Mouse (Mus musculus) CH12.LX (cell line): ENCODE measurements around the gene Cep170b. TPM values are rescaled to one million over a fixed set of nuclear protein-coding genes. Genes with fewer than 3 reads are reported as not detected.

ENCODE experiments used
- DNase-seq: peaks from one replicate; pipeline ENCODE4 v3.0.0-alpha.2; 2013; ENCODE audit errors: extremely low read depth
- H3K27ac ChIP-seq: 2 replicates; pipeline ENCODE4 v1.5.1; 2012; ENCODE audit warnings: low read depth, mild to moderate bottlenecking, control low read depth, moderate library complexity; ENCODE audit not compliant: insufficient read depth
- H3K27me3 ChIP-seq: replicated peaks from 2 replicates; pipeline ENCODE3; 2012; ENCODE audit warnings: inconsistent platforms
- H3K36me3 ChIP-seq, 2 experiments: replicated peaks in 1 of 2; 2 replicates each; pipeline versions ENCODE3 to v1.6.1; 2012; ENCODE audit warnings: inconsistent platforms in 1 of 2, low read length in 1 of 2, mild to moderate bottlenecking in 1 of 2, mixed read lengths in 1 of 2, moderate library complexity in 1 of 2; ENCODE audit not compliant: control insufficient read depth in 1 of 2, insufficient read depth in 1 of 2
- H3K4me1 ChIP-seq, 2 experiments: 2 replicates each; pipeline ENCODE4 v1.6.1; 2012; ENCODE audit warnings: inconsistent platforms in 1 of 2, moderate library complexity in 1 of 2; ENCODE audit not compliant: insufficient read depth in 2 of 2, control insufficient read depth in 1 of 2
- H3K4me2 ChIP-seq: 2 replicates; pipeline ENCODE4 v1.6.1; 2012; ENCODE audit warnings: low read depth, mild to moderate bottlenecking, control low read depth; ENCODE audit not compliant: poor library complexity, insufficient read depth, severe bottlenecking
- H3K4me3 ChIP-seq, 3 experiments: fragments of 150-350 bp in 1 of 3; sonication (generic) in 1 of 3; replicated peaks in 1 of 3; 2 replicates each; pipeline versions ENCODE3 to v1.5.1; 2011 to 2012; ENCODE audit warnings: low read depth in 2 of 3, low read length in 2 of 3, mild to moderate bottlenecking in 2 of 3, moderate library complexity in 2 of 3, control low read depth in 1 of 3, improper control_type of control experiment in 1 of 3, inconsistent platforms in 1 of 3, mixed read lengths in 1 of 3; ENCODE audit not compliant: poor library complexity in 1 of 3
- H3K79me2 ChIP-seq: replicated peaks from 2 replicates; pipeline ENCODE4 v1.6.1; 2012; ENCODE audit warnings: mild to moderate bottlenecking, moderate library complexity; ENCODE audit not compliant: control insufficient read depth, poor library complexity, insufficient read depth, severe bottlenecking; ENCODE audit errors: extremely low read depth
- H3K9ac ChIP-seq: 2 replicates; pipeline ENCODE4 v1.6.1; 2012; ENCODE audit warnings: low read depth, mild to moderate bottlenecking, control low read depth, moderate library complexity; ENCODE audit not compliant: insufficient read depth
- H3K9me3 ChIP-seq: replicated peaks from 2 replicates; pipeline ENCODE3; 2012; ENCODE audit warnings: low read length, inconsistent platforms, mixed read lengths
- BHLHE40 ChIP-seq: IDR thresholded peaks from 2 replicates; pipeline ENCODE4 v1.6.1; 2011; ENCODE audit warnings: mild to moderate bottlenecking, low read depth, low read length, improper control_type of control experiment
- CHD1 ChIP-seq: IDR thresholded peaks from 2 replicates; pipeline ENCODE4 v1.6.1; 2012; ENCODE audit warnings: low read depth, low read length, improper control_type of control experiment, inconsistent platforms
- CHD2 ChIP-seq: IDR thresholded peaks from 2 replicates; pipeline ENCODE4 v1.6.1; 2011; ENCODE audit warnings: low read length, improper control_type of control experiment
- CTCF ChIP-seq, 2 experiments: IDR thresholded peaks in 1 of 2; conservative IDR thresholded peaks in 1 of 2; 2 replicates each; pipeline ENCODE4 v1.5.1; 2011 to 2012; ENCODE audit warnings: low read depth in 2 of 2, low read length in 2 of 2, improper control_type of control experiment in 1 of 2, inconsistent platforms in 1 of 2, mild to moderate bottlenecking in 1 of 2, moderate library complexity in 1 of 2
- E2F4 ChIP-seq: IDR thresholded peaks from 2 replicates; pipeline ENCODE4 v1.6.1; 2011; ENCODE audit warnings: low read depth, low read length, improper control_type of control experiment; ENCODE audit not compliant: insufficient replicate concordance
- ELF1 ChIP-seq: IDR thresholded peaks from 2 replicates; pipeline ENCODE4 v1.6.1; 2014; ENCODE audit warnings: low read depth, mild to moderate bottlenecking, inconsistent platforms, low read length, improper control_type of control experiment
- EP300 ChIP-seq: IDR thresholded peaks from 2 replicates; pipeline ENCODE4 v1.6.1; 2011; ENCODE audit warnings: low read length, improper control_type of control experiment
- ETS1 ChIP-seq: conservative IDR thresholded peaks from 2 replicates; pipeline ENCODE4 v1.6.1; 2012; ENCODE audit warnings: low read depth, mild to moderate bottlenecking, inconsistent platforms, low read length, improper control_type of control experiment, moderate library complexity
- GABPA ChIP-seq: IDR thresholded peaks from 2 replicates; pipeline ENCODE4 v1.6.1; 2012; ENCODE audit warnings: low read depth, low read length, improper control_type of control experiment, inconsistent platforms; ENCODE audit not compliant: insufficient replicate concordance
- HCFC1 ChIP-seq: IDR thresholded peaks from 2 replicates; pipeline ENCODE4 v1.6.1; 2012; ENCODE audit warnings: low read depth, mild to moderate bottlenecking, inconsistent platforms, low read length, improper control_type of control experiment
- IRF4 ChIP-seq: IDR thresholded peaks from 2 replicates; pipeline ENCODE4 v1.6.1; 2014; ENCODE audit warnings: low read depth, mild to moderate bottlenecking, inconsistent platforms, low read length, improper control_type of control experiment
- JUN ChIP-seq: IDR thresholded peaks from 2 replicates; pipeline ENCODE4 v1.6.1; 2011; ENCODE audit warnings: low read depth, mild to moderate bottlenecking, low read length, improper control_type of control experiment, moderate library complexity; ENCODE audit not compliant: insufficient read depth
- JUND ChIP-seq: conservative IDR thresholded peaks from 2 replicates; pipeline ENCODE4 v1.6.1; 2011; ENCODE audit warnings: low read depth, low read length, improper control_type of control experiment
- KAT2A ChIP-seq: IDR thresholded peaks from 2 replicates; pipeline ENCODE4 v1.6.1; 2012; ENCODE audit warnings: low read length, improper control_type of control experiment, inconsistent platforms; ENCODE audit not compliant: insufficient replicate concordance
- MAFK ChIP-seq: IDR thresholded peaks from 2 replicates; pipeline ENCODE4 v1.6.1; 2011; ENCODE audit warnings: low read length, improper control_type of control experiment; ENCODE audit not compliant: insufficient replicate concordance
- MAX ChIP-seq: IDR thresholded peaks from 2 replicates; pipeline ENCODE4 v1.6.1; 2011; ENCODE audit warnings: low read length, improper control_type of control experiment
- MAZ ChIP-seq: IDR thresholded peaks from 2 replicates; pipeline ENCODE4 v1.6.1; 2012; ENCODE audit warnings: low read depth, mild to moderate bottlenecking, inconsistent platforms, low read length, improper control_type of control experiment, moderate library complexity
- MEF2A ChIP-seq: IDR thresholded peaks from 2 replicates; pipeline ENCODE4 v1.6.1; 2014; ENCODE audit warnings: low read depth, mild to moderate bottlenecking, inconsistent platforms, low read length, improper control_type of control experiment, borderline replicate concordance
- MXI1 ChIP-seq: IDR thresholded peaks from 2 replicates; pipeline ENCODE4 v1.6.1; 2011; ENCODE audit warnings: mild to moderate bottlenecking, low read depth, low read length, improper control_type of control experiment
- MYC ChIP-seq: IDR thresholded peaks from 2 replicates; pipeline ENCODE4 v1.6.1; 2011; ENCODE audit warnings: low read depth, mild to moderate bottlenecking, improper control_type of control experiment, low read length
- NELFE ChIP-seq: IDR thresholded peaks from 2 replicates; pipeline ENCODE4 v1.6.1; 2011; ENCODE audit warnings: low read depth, low read length, improper control_type of control experiment
- NRF1 ChIP-seq: IDR thresholded peaks from 2 replicates; pipeline ENCODE4 v1.6.1; 2014; ENCODE audit warnings: low read depth, mild to moderate bottlenecking, inconsistent platforms, low read length, improper control_type of control experiment, moderate library complexity
- PAX5 ChIP-seq: IDR thresholded peaks from 2 replicates; pipeline ENCODE4 v1.6.1; 2012; ENCODE audit warnings: low read length, inconsistent platforms, mixed read lengths
- POLR2A ChIP-seq: IDR thresholded peaks from 2 replicates; pipeline ENCODE4 v1.6.1; 2011; ENCODE audit warnings: low read depth, mild to moderate bottlenecking, improper control_type of control experiment, low read length
- POLR2AphosphoS2 ChIP-seq: IDR thresholded peaks from 2 replicates; pipeline ENCODE4 v1.6.1; 2011; ENCODE audit warnings: low read depth, low read length, improper control_type of control experiment
- RAD21 ChIP-seq: IDR thresholded peaks from 2 replicates; pipeline ENCODE4 v1.6.1; 2011; ENCODE audit warnings: low read depth, mild to moderate bottlenecking, low read length, improper control_type of control experiment, moderate library complexity
- RCOR1 ChIP-seq: conservative IDR thresholded peaks from 2 replicates; pipeline ENCODE4 v1.6.1; 2012; ENCODE audit warnings: low read depth, mild to moderate bottlenecking, inconsistent platforms, low read length, improper control_type of control experiment
- SIN3A ChIP-seq: IDR thresholded peaks from 2 replicates; pipeline ENCODE4 v1.6.1; 2012; ENCODE audit warnings: low read length, improper control_type of control experiment, inconsistent platforms
- SMC3 ChIP-seq: IDR thresholded peaks from 2 replicates; pipeline ENCODE4 v1.6.1; 2011; ENCODE audit warnings: low read depth, low read length, improper control_type of control experiment
- TBP ChIP-seq: conservative IDR thresholded peaks from 2 replicates; pipeline ENCODE4 v1.6.1; 2011; ENCODE audit warnings: low read depth, low read length, improper control_type of control experiment
- TCF12 ChIP-seq: IDR thresholded peaks from 2 replicates; pipeline ENCODE4 v1.6.1; 2014; ENCODE audit warnings: low read depth, mild to moderate bottlenecking, inconsistent platforms, low read length, improper control_type of control experiment
- UBTF ChIP-seq: IDR thresholded peaks from 2 replicates; pipeline ENCODE4 v1.6.1; 2012; ENCODE audit warnings: low read depth, mild to moderate bottlenecking, inconsistent platforms, low read length, improper control_type of control experiment, moderate library complexity
- USF1 ChIP-seq: IDR thresholded peaks from 2 replicates; pipeline ENCODE4 v1.6.1; 2014; ENCODE audit warnings: low read depth, mild to moderate bottlenecking, inconsistent platforms, low read length, improper control_type of control experiment
- USF2 ChIP-seq: conservative IDR thresholded peaks from 2 replicates; pipeline ENCODE4 v1.6.1; 2011; ENCODE audit warnings: low read depth, low read length, improper control_type of control experiment
- ZC3H11A ChIP-seq: IDR thresholded peaks from 2 replicates; pipeline ENCODE4 v1.6.1; 2012; ENCODE audit warnings: low read depth, mild to moderate bottlenecking, inconsistent platforms, low read length, improper control_type of control experiment
- ZKSCAN1 ChIP-seq: IDR thresholded peaks from 2 replicates; pipeline ENCODE4 v1.6.1; 2012; ENCODE audit warnings: low read depth, inconsistent platforms, low read length, improper control_type of control experiment, borderline replicate concordance
- ZMIZ1 ChIP-seq: IDR thresholded peaks from 2 replicates; pipeline ENCODE4 v1.6.1; 2012; ENCODE audit warnings: low read depth, mild to moderate bottlenecking, inconsistent platforms, low read length, improper control_type of control experiment
- ZNF384 ChIP-seq: IDR thresholded peaks from 2 replicates; pipeline ENCODE4 v1.6.1; 2012; ENCODE audit warnings: low read depth, low read length, improper control_type of control experiment, inconsistent platforms
- dilution Hi-C: fragments of 300-500 bp; cut with MboI; formaldehyde crosslinking; loops from 2 replicates; pipeline ENCODE4 v1.14.3; 2020; ENCODE audit warnings: low sequenced_read_pairs; ENCODE audit not compliant: extremely low pct_unique_long_range_greater_than_20kb, extremely low pct_ligation_motif_present
- in situ Hi-C: fragments of 300-500 bp; cut with MboI; formaldehyde crosslinking; loops from 3 replicates; pipeline ENCODE4 v1.14.3; 2019; ENCODE audit warnings: low sequenced_read_pairs, low pct_ligation_motif_present, low pct_unique_long_range_greater_than_20kb, mixed read lengths
- polyA plus RNA-seq: library from polyadenylated mRNA; unstranded; fragments of >175 nt; gene quantifications from 2 replicates; pipeline ENCODE4 v1.2.1, GENCODE M21; 2012; ENCODE audit warnings: low read depth; ENCODE audit not compliant: insufficient read length
- total RNA-seq, 2 experiments: library from RNA; depleted of rRNA; stranded (reverse); fragments of 300-350 nt in 1 of 2; fragments of >200 nt in 1 of 2; gene quantifications; 2 replicates each; pipeline ENCODE4 v1.2.3; 2012 to 2014

The Cep170b gene
- total and polyA plus RNA-seq, 3 experiments: 39.1 to 63.1 (median 48.1) TPM

GRCm38 (mm10) chr12:112746808-112747605, 26.8 kb downstream of the Cep170b start:
- H3K27ac ChIP-seq: peak overlapping the region; percentile 44; the same call in 1 of the 2 replicates
- peak; percentile 77 for DNase-seq
- H3K4me3 ChIP-seq: peak overlapping the region in 1 of 3 experiments; percentile 10
- in situ Hi-C loops: loop anchor here (5.0 kb wide), 1 partner anchor 100 kb away; no protein-coding TSS in a partner anchor
- dilution Hi-C loops: loop anchor here (10.0 kb wide), 1 partner anchor 68 kb away; no protein-coding TSS in a partner anchor
- peaks cover 7 to 23% of the 10 kb centered on the region in 2 experiments for H3K36me3 ChIP-seq
- H3K27me3 ChIP-seq: no peaks in the 10 kb centered on the region
- TF ChIP-seq ETS1 (no peak), SMC3 (peak; percentile 97), MAFK (no peak), EP300 (no peak), MEF2A (0 out of 2 replicates have a peak, but pooled peaks have one; percentile 30), USF2 (no peak), USF1 (no peak), E2F4 (no peak), MAZ (no peak), IRF4 (peak; percentile 68; the same call in 1 of the 2 replicates), TBP (no peak), ZKSCAN1 (peak; percentile 12; the same call in 1 of the 2 replicates), RCOR1 (no peak), UBTF (no peak), MXI1 (no peak), JUND (no peak), ZC3H11A (peak; percentile 87), POLR2AphosphoS2 (peak; percentile 72; the same call in 1 of the 2 replicates), MAX (no peak), RAD21 (peak; percentile 98), ZMIZ1 (no peak), JUN (no peak), POLR2A (no peak; the same call in 1 of the 2 replicates), TCF12 (no peak), HCFC1 (no peak), CHD2 (no peak; the same call in 1 of the 2 replicates), ZNF384 (peak; percentile 98), KAT2A (no peak), NELFE (no peak), GABPA (no peak), NRF1 (0 out of 2 replicates have a peak, but pooled peaks have one; percentile 6), CTCF (conservative IDR thresholded peaks at IDR 0.05 in 1 of 2, IDR thresholded peaks at IDR 0.05 in 1 of 2; ENCODE audit: low read depth in 2 of 2, low read length in 2 of 2) (peak in 1 of 2 experiments; percentile 97; a peak in 2 of 4 replicates), ELF1 (peak; percentile 21; the same call in 1 of the 2 replicates), MYC (no peak), CHD1 (no peak), BHLHE40 (no peak), SIN3A (peak; percentile 73; the same call in 1 of the 2 replicates), PAX5 (no peak)
- H3K9me3 ChIP-seq: no peaks in the 10 kb centered on the region
- H3K79me2 ChIP-seq: no peaks in the 10 kb centered on the region
- peaks cover 27 to 47% of the 10 kb centered on the region in 2 experiments for H3K4me1 ChIP-seq
- H3K4me2 ChIP-seq: peak overlapping the region; percentile 63
- no peak overlapping the region for H3K9ac ChIP-seq
